Mouse (Mus musculus) v-Abl transformed pro-B cells (cell line): ENCODE measurements around the gene Ube2i.

Experiments
- in situ Hi-C, 2 experiments: fragments of 400-800 bp; cut with MboI; formaldehyde crosslinking; loops; one replicate each; pipeline ENCODE4 v1.15.1; 2025; ENCODE audit not compliant: unreplicated experiment in 2 of 2

Gene Ube2i

GRCm38 (mm10) chr17:25274571-25275346, at the start of gene Ube2i:
Gene Ube2i, minus strand, starts transcription at chr17:25274622.
- in situ Hi-C loops: loop anchor here (5.0 kb wide), 3 partner anchors 87 to 152 kb away; partner anchors contain the start of genes BC003965 (in 1 of the 2), Ptx4 (in 1 of the 2) and Unkl (in 1 of the 2)

GRCm38 (mm10) chr17:25322930-25323329, 48.5 kb upstream of the Ube2i start:
- in situ Hi-C loops: loop anchor here in 1 of 2 experiments (25.0 kb wide), 1 partner anchor 989 kb away; no protein-coding TSS in a partner anchor

DNA sequence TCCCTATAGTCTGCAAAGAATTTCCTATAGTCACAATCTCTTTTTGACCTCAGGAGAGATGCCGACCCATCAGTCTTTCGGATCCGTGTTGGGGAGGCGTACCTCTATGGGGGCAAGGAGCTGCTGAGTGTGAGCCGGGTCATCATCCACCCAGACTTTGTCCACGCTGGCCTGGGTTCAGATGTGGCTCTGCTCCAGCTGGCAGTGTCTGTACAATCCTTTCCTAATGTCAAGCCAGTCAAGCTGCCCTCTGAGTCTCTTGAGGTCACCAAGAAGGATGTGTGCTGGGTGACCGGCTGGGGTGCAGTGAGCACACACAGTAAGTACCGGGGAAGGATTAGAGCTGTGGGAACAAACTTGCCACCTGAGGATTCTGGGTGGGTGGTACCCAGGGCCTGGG, 46.4 kb upstream of the Ube2i start:
- in situ Hi-C loops: loop anchor here in 1 of 2 experiments (25.0 kb wide), 1 partner anchor 991 kb away; no protein-coding TSS in a partner anchor

GRCm38 (mm10) chr17:25318354-25318753, 43.9 kb upstream of the Ube2i start, which contains the start of gene Prss29:
Gene Prss29, plus strand, starts transcription at chr17:25318654.
- in situ Hi-C loops: loop anchor here in 1 of 2 experiments (25.0 kb wide), 1 partner anchor 994 kb away; no protein-coding TSS in a partner anchor

- in situ Hi-C loops: loop anchor here in 1 of 2 experiments (25.0 kb wide), 1 partner anchor 1004 kb away; no protein-coding TSS in a partner anchor
Observed at GRCm38 (mm10) chr17:25308346-25308745, 33.9 kb upstream of the Ube2i start, which contains the start of gene Prss28. Gene Prss28, plus strand, starts transcription at chr17:25308646.

DNA sequence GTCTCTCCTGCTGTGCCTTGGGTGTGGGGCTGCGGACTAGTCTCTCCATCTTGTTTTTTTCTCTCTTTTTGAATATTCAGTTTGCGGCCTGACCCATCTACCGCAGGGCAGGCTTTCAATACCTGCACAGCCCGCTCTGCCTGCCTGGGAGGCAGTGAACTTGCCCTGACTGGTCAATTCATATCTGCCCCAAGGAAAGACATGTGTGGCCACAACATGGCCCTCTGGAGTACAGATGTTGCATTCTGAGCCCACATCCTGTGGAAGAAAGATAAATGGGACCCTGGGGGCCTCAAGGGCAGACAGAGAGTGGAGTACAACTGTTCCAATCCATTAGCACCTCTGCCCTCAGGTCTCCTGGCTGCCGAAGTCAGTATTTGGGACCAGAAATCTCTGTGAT, 23.7 kb upstream of the Ube2i start, which contains the start of gene Prss34:
Gene Prss34, plus strand, starts transcription at position 301 of the 400 bp plus-strand sequence.
- in situ Hi-C loops: no loop called here

DNA sequence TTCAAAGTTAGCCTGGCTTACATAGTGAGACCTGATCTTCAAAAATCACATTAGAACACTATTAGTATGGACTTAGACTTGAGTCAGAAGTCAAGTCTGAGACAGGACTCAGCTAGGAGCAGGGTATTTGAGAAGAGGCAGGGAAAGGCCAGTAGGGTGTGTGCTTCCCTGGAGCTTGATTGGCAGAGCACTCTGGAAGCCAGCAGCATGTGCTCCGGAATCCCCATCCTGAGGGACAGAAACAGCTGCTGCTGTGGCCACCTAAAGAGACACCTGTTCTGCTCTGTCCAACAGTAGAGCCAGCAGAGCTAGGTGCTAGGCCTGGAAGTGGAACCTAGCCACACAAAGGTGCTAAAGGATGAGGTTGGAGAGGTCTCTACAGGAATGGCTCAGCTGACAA, 19.7 kb upstream of the Ube2i start:
- in situ Hi-C loops: no loop called here

DNA sequence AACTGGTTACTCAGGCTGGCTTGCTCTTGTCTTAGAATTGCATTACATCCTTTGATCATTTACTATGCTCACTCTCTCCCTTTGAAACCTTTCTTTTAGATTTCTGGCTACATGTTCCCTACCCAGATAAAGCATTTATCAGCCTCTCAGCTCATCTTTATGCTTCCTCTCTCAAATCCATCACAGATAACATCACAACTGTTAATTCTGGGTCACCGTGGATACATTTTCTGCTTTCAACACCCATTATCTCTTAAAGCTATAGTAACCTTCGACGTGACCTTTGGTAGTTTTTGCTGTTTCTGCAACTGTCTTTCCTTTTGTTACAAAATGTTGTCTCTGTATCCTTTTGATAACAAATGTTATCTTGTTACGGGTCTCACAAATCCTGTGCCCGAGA, 19.1 kb upstream of the Ube2i start:
- in situ Hi-C loops: no loop called here

DNA sequence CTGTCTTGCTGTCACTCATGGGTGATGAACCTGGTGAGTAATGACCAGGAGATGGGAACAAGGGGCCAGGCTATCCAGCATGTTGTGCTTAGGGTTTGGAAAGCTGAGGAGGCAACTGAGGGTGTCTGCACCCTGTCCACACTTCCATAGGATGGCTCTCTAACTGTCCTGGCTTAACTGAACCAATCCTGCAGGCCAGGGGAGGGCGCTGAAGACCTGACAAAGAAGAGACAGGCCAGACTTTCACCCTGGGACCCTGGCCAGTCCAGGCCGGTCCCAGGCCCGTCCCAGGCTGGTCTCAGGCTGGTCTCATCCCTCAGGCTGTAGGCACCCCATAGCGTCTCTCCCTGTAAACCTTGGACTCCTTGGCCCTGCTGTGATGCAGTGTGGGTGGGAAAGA, 16.0 kb upstream of the Ube2i start:
- in situ Hi-C loops: no loop called here

- in situ Hi-C loops: loop anchor here (5.0 to 10.0 kb wide), 4 partner anchors 73 to 352 kb away; partner anchors contain the start of genes Mapk8ip3 (in 1 of the 2) and Ptx4 (in 1 of the 2)
Observed at GRCm38 (mm10) chr17:25288842-25289241, 14.4 kb upstream of the Ube2i start.

DNA sequence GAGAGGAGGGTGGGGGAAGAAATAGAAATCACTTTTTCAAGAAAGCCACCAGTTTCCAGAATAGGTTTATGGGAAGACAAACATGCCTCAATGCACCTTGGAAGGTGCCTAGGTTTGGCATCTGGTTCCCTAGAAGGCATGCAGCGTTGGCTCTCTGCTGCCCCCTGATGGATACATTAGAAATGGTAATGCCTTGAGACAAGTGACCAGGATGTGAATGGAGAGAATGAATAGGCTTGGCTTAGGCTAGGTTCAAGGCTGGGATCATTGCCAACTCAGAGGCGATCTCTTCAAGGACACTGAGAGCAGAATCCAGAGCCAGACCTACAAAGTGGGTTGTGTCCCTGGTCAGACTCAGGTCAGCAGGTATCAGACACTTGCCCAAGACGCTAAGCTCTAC, 10.6 kb upstream of the Ube2i start:
- in situ Hi-C loops: loop anchor here (5.0 to 10.0 kb wide), 4 partner anchors 77 to 348 kb away; partner anchors contain the start of genes Mapk8ip3 (in 1 of the 2) and Ptx4 (in 1 of the 2)

GRCm38 (mm10) chr17:25282133-25282532, 7.7 kb upstream of the Ube2i start:
- in situ Hi-C loops: loop anchor here in 1 of 2 experiments (10.0 kb wide), 1 partner anchor 247 kb away; no protein-coding TSS in a partner anchor

DNA sequence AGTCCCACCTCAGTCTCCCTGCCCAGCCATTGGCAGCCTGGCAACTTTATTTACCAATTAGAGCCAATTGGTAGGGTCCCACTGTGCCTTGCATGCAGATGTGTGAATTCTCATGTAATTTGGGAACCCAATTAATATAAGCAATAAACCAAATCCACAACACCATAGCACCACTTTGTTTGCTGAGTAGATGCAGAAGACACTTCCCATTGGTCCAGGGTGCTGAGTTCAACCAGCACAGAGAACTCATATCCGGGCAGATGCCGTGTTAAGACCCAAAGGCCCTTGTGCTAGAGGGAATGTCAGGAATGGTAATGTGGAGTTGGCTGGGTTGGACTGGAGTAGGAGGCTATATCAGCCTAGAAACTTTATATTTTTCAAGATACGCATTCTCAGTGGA, 1.4 kb upstream of the Ube2i start:
- in situ Hi-C loops: loop anchor here in 1 of 2 experiments (5.0 kb wide), 2 partner anchors 94 to 154 kb away; partner anchors contain the start of genes BC003965 and Ptx4

- in situ Hi-C loops: loop anchor here in 1 of 2 experiments (5.0 kb wide), 1 partner anchor 87 kb away; the partner anchor contains the start of gene Unkl
Observed at GRCm38 (mm10) chr17:25273706-25274501, 518 bp downstream of the Ube2i start.

DNA sequence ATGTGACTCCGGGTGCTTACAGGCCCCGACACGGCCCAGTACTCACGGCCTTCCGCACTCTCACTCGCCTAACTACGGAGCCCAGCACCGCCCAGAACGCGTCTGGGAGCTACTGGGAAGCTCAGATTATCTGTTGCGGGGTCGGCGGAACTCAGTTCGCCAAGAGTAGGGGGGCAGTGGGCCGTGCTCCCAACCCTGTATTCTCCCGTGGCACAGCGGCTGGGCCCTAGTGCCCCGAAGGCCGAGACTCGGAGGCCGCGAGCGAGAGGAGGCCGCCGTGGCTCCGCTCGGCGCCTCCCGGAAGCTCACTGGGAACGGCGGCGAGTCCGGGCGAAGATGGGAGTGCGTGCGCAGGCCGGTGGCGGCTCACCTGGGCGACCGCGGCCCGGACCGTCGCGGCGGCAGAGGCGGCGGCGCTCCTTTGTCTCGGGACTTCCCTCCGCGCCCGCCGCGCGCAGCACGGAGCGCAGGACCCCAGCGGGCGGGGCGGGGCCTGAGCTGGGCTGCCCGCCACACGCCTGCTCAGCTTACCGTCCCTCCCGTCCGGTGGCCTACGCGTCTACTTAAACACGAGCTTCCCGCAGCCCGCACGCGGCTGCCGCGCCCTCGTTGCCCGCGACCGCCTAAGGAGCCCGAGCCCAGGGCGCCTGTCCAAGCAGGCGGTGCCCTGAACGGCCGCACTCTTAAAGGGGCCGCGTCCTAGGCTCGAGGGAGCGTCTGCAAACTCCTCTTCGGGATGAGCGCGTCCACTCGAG, 1.3 kb downstream of the Ube2i start:
- in situ Hi-C loops: loop anchor here in 1 of 2 experiments (5.0 kb wide), 1 partner anchor 86 kb away; the partner anchor contains the start of gene Unkl

- in situ Hi-C loops: loop anchor here in 1 of 2 experiments (5.0 kb wide), 1 partner anchor 85 kb away; the partner anchor contains the start of gene Unkl
Observed at GRCm38 (mm10) chr17:25272326-25272725, 2.1 kb downstream of the Ube2i start.

- in situ Hi-C loops: loop anchor here in 1 of 2 experiments (5.0 kb wide), 1 partner anchor 84 kb away; the partner anchor contains the start of gene Unkl
Observed at GRCm38 (mm10) chr17:25270795-25271335, 3.6 kb downstream of the Ube2i start.

DNA sequence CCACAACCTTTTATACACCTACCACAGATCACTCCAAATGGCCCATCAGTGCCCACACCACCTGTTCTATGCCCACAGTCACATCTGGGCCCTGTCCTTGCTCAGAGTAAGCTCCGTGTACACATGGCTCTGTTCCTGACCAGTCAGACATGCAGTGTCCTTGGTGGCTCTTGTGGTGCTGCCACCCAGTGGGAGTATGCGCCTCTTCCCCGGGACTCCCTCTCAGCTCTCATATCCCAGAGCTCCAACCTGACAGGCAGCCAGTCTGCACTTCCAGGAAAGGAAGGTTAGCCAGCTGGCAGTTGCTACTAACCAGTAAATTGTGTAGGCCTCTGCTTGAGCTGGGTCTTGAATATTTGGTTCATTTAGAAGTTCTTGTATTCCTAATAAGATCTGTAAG, 10.0 kb downstream of the Ube2i start:
- in situ Hi-C loops: no loop called here

DNA sequence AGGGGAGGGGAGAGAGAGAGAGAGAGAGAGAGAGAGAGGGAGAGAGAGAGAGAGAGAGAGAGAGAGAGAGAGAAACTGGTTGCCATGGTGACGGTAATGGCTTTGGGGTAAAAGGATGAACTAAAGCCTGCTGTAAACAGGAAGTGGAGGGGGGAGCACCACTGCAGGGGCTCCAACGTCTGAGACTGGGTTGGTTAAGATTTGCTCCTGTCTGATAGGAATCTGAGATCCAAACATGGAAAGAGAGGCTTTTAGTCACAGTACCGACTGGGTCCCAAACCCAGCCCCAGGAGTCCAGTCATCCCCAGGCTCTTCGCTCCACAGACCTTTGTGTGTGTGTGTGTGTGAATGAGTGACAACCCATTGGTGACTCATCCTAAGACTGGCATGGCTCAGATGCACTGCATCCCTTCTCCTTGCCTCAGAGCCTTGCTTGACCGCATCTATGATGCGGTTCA, 16.6 kb downstream of the Ube2i start:
- in situ Hi-C loops: no loop called here
